11 mouse cellular contexts compared by ENCODE assay signal in genomic region chr13:83566834-83567534, GRCm38 (mm10).
DNase-seq lines count a peak whose midpoint lies in the region; ATAC-seq and TF ChIP-seq lines count a peak whose summit lies in the region.
"Had no signal": no experiment of that assay in that cellular context is flagged by ENCODE, and none has a peak within 500 bp of the region (broad histone marks: within the 10 kb centered on the region; RNA-seq: fewer than 3 reads in every experiment).

No protein-coding gene starts in this region.

- peaks cover 5% of the 10 kb centered on the region; the same call in 1 of the 2 replicates for H3K4me1 ChIP-seq in lung, postnatal 0 days (ENCODE audit: insufficient read depth, low read depth, low read length)
- H3K4me1 ChIP-seq in hindbrain, embryonic 12.5 days, result peaks cover 3% of the 10 kb centered on the region; the same call in 1 of the 2 replicates

- no peak overlapping the region for H3K9ac ChIP-seq in lung, postnatal 0 days (replicated peaks; ENCODE audit: low read depth)
- H3K9ac ChIP-seq in hindbrain, embryonic 12.5 days, result no peak overlapping the region

- peak overlapping the region; percentile 83 for H3K27ac ChIP-seq in gastrocnemius, adult 2 months
- no peak overlapping the region for H3K27ac ChIP-seq in lung, postnatal 0 days (ENCODE audit: low read length)
- no peak overlapping the region for H3K27ac ChIP-seq in hindbrain, embryonic 12.5 days

- H3K4me3 ChIP-seq in gastrocnemius, adult 2 months, result no peak overlapping the region
- H3K4me3 ChIP-seq in lung, postnatal 0 days (ENCODE audit: low read depth, low read length), result no peak overlapping the region
- H3K4me3 ChIP-seq in hindbrain, embryonic 12.5 days, result no peak overlapping the region

- 58% methylated on average over 8 of the region's 8 CpGs for WGBS in lung, postnatal 0 days
- 47% methylated on average over 8 of the region's 8 CpGs for WGBS in hindbrain, embryonic 12.5 days

- H3K36me3 ChIP-seq in lung, postnatal 0 days (ENCODE audit: insufficient read depth, low read length), result no peaks in the 10 kb centered on the region
- no peaks in the 10 kb centered on the region for H3K36me3 ChIP-seq in hindbrain, embryonic 12.5 days

- peak; percentile 6; the same call in 1 of the 2 replicates for TF ChIP-seq CTCF in gastrocnemius, adult 2 months (IDR thresholded peaks at IDR 0.05)
- TF ChIP-seq CTCF in lung, postnatal 0 days (IDR thresholded peaks at IDR 0.05), result peak; percentile 15

- H3K9me3 ChIP-seq in lung, postnatal 0 days (ENCODE audit: low read length), result no peaks in the 10 kb centered on the region
- no peaks in the 10 kb centered on the region for H3K9me3 ChIP-seq in hindbrain, embryonic 12.5 days (replicated peaks)

- H3K4me2 ChIP-seq in lung, postnatal 0 days (replicated peaks; ENCODE audit: low read depth, low read length), result no peak overlapping the region
- H3K4me2 ChIP-seq in hindbrain, embryonic 12.5 days (replicated peaks), result no peak overlapping the region
- H3K4me2 ChIP-seq: liver, embryonic 11.5 days had no signal

- no peak for ATAC-seq in lung, postnatal 0 days
- ATAC-seq in hindbrain, embryonic 12.5 days (ENCODE audit: low FRiP score), result peak; percentile 79

- TF ChIP-seq EP300 in lung, postnatal 0 days (IDR thresholded peaks at IDR 0.05), result no peak

- intact Hi-C loops in gastrocnemius, adult 2 months (cut with DNase I), result no loop called here

- DNase-seq in gastrocnemius, adult 2 months, result no peak
- no peak for DNase-seq in gastrocnemius, adult 18-20 months (ENCODE audit: low spot score)
- no peak for DNase-seq in lung, postnatal 0 days (ENCODE audit: low spot score)
- DNase-seq in lung, postnatal 36 days, result no peak
- DNase-seq in retina, embryonic 14.5 days (ENCODE audit: low spot score), result peak; percentile 41
- DNase-seq in yolk sac, embryonic 10.5 days (ENCODE audit: low spot score), result no peak
- no peak for DNase-seq in cerebellum, adult 8-10 months
- DNase-seq: cerebellum, adult 11 months; spleen, adult 18-20 months had no signal

- H3K27me3 ChIP-seq in lung, postnatal 0 days (replicated peaks; ENCODE audit: insufficient read depth, low read length), result no peaks in the 10 kb centered on the region
- no peaks in the 10 kb centered on the region for H3K27me3 ChIP-seq in hindbrain, embryonic 12.5 days
